Mouse (Mus musculus) NIH3T3 (cell line): ENCODE measurements around the gene Ilk.

Source experiments
- DNase-seq: peaks from one replicate; pipeline ENCODE4 v3.0.0-alpha.2; 2012; ENCODE audit warnings: low read depth

The Ilk gene

DNA sequence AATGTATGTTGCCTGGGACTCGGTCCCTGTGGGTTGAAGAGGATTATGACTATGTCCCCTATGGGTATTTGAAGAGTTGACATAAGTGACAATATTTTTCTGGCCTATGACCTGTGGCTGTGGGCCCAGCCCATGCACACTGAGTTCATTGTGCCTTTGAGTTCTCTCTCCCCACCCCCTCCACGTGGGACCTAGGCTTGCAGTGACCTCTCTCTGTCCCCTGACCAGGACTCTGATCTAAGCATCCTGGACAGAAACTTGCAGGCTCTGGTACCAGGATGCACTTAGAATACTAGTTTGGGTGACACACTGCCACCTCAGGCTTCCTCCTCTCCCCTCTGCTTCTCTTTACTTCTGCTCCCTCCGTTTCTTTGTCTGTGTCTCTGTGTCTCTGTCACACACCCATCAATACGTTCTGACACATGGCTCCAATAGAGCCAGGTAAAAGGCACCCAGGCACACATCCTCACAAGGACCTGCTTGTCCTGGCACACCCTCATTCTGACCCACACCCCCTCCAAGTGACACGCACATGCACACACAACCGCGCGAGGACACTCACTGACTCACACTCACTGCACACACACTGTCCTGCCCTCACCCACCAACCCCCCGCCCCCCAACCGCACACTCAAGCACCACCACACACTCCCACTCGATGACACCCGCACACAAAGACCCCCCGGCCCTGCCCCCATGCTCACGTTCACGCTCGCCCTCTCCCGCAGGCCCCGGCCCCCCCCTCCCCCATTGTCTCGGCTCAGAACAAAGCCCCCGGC, 50.3 kb downstream of the Ilk start:
- DNase-seq, result no peak

- no peak for DNase-seq
Observed at GRCm38 (mm10) chr7:105787285-105788140, 51.1 kb downstream of the Ilk start, which contains the start of gene Dchs1. Gene Dchs1, minus strand, starts transcription at chr7:105787654.

GRCm38 (mm10) chr7:105791147-105791546, 54.8 kb downstream of the Ilk start:
- no peak for DNase-seq
